Mouse (Mus musculus) lung, postnatal 0 days (tissue): ENCODE measurements around the gene Pde8b.

Experiments
- CTCF ChIP-seq: IDR thresholded peaks from 2 replicates; pipeline ENCODE4 v1.5.1; 2016; ENCODE audit warnings: antibody characterized with exemption, mild to moderate bottlenecking
- EP300 ChIP-seq: IDR thresholded peaks from 2 replicates; pipeline ENCODE4 v1.6.1; 2016; ENCODE audit warnings: antibody characterized with exemption, mild to moderate bottlenecking, control low read depth

- no peak for TF ChIP-seq CTCF
- TF ChIP-seq EP300, result no peak
Measured at GRCm38 (mm10) chr13:95050398-95050797, 199.7 kb downstream of the Pde8b start.
